Mouse (Mus musculus): ENCODE results near the gene Cux2. TPM values are rescaled to one million over a fixed set of nuclear protein-coding genes. Genes with fewer than 3 reads are reported as not detected.

Cux2 gene
- polyA plus RNA-seq, 1 experiment from 2014 or later = 4.1 TPM

- 0 out of 2 replicates have a peak, but pooled peaks cover 3% of the 10 kb centered on the region for H3K27me3 ChIP-seq
- peak overlapping the region; percentile 61 for H3K4me2 ChIP-seq (replicated peaks)
- 25% methylated on average over 39 of the region's 39 CpGs for WGBS
- H3K9me3 ChIP-seq (replicated peaks) = no peaks in the 10 kb centered on the region
- H3K36me3 ChIP-seq = no peaks in the 10 kb centered on the region
- H3K4me1 ChIP-seq = peaks cover 7% of the 10 kb centered on the region; the same call in 1 of the 2 replicates
- H3K9ac ChIP-seq = no peak overlapping the region
- H3K27ac ChIP-seq (replicated peaks) = no peak overlapping the region
- ATAC-seq (ENCODE audit: insufficient number of reproducible peaks, low FRiP score, low TSS enrichment, low read depth) = no peak
- H3K4me3 ChIP-seq (replicated peaks) = peak overlapping the region; percentile 27
Measured at GRCm38 (mm10) chr5:122059060-122060017, 9.4 kb upstream of the Cux2 start.

- Histone ChIP-seq H3K27ac (replicated peaks) (no peak overlapping the region), H3K9ac (no peak overlapping the region), H3K4me3 (replicated peaks) (no peak overlapping the region), H3K27me3 (peaks cover 18% of the 10 kb centered on the region), H3K9me3 (replicated peaks) (no peaks in the 10 kb centered on the region), H3K4me2 (replicated peaks) (no peak overlapping the region), H3K36me3 (no peaks in the 10 kb centered on the region), H3K4me1 (peaks cover 20% of the 10 kb centered on the region)
- no peak for ATAC-seq (ENCODE audit: insufficient number of reproducible peaks, low FRiP score, low TSS enrichment, low read depth)
- WGBS = 65% methylated on average over 6 of the region's 6 CpGs
Measured at GRCm38 (mm10) chr5:122057622-122058021, 7.7 kb upstream of the Cux2 start.

GRCm38 (mm10) chr5:122056557-122056956, 6.7 kb upstream of the Cux2 start:
- Histone ChIP-seq H3K4me2 (replicated peaks) (no peak overlapping the region), H3K9ac (no peak overlapping the region), H3K27ac (replicated peaks) (no peak overlapping the region), H3K36me3 (no peaks in the 10 kb centered on the region), H3K4me3 (replicated peaks) (no peak overlapping the region), H3K27me3 (peaks cover 23% of the 10 kb centered on the region), H3K9me3 (replicated peaks) (no peaks in the 10 kb centered on the region), H3K4me1 (peaks cover 20% of the 10 kb centered on the region)
- WGBS = 71% methylated on average over 8 of the region's 8 CpGs
- ATAC-seq (ENCODE audit: insufficient number of reproducible peaks, low FRiP score, low TSS enrichment, low read depth) = no peak

- H3K9me3 ChIP-seq (replicated peaks) = no peaks in the 10 kb centered on the region
- no peak overlapping the region for H3K9ac ChIP-seq
- peaks cover 23% of the 10 kb centered on the region for H3K4me1 ChIP-seq
- no peaks in the 10 kb centered on the region for H3K36me3 ChIP-seq
- peaks cover 29% of the 10 kb centered on the region for H3K27me3 ChIP-seq
- no peak overlapping the region for H3K27ac ChIP-seq (replicated peaks)
- ATAC-seq (ENCODE audit: insufficient number of reproducible peaks, low FRiP score, low TSS enrichment, low read depth) = no peak
- peak overlapping the region; percentile 18; the same call in 1 of the 2 replicates for H3K4me2 ChIP-seq (replicated peaks)
- no peak overlapping the region for H3K4me3 ChIP-seq (replicated peaks)
- WGBS = 41% methylated on average over 13 of the region's 13 CpGs
Measured at GRCm38 (mm10) chr5:122054130-122054843, 4.4 kb upstream of the Cux2 start.

- no peak overlapping the region for H3K9ac ChIP-seq
- no peak overlapping the region for H3K4me2 ChIP-seq (replicated peaks)
- H3K4me3 ChIP-seq (replicated peaks) = no peak overlapping the region
- no peak for ATAC-seq (ENCODE audit: insufficient number of reproducible peaks, low FRiP score, low TSS enrichment, low read depth)
- no peaks in the 10 kb centered on the region for H3K36me3 ChIP-seq
- no peaks in the 10 kb centered on the region for H3K9me3 ChIP-seq (replicated peaks)
- H3K27me3 ChIP-seq = peaks cover 36% of the 10 kb centered on the region
- 12% methylated on average over 15 of the region's 15 CpGs for WGBS
- H3K27ac ChIP-seq (replicated peaks) = no peak overlapping the region
- H3K4me1 ChIP-seq = peaks cover 30% of the 10 kb centered on the region
Measured at GRCm38 (mm10) chr5:122053587-122053986, 3.7 kb upstream of the Cux2 start.

GRCm38 (mm10) chr5:122050832-122051105, 867 bp upstream of the Cux2 start:
- WGBS = 10% methylated on average over 8 of the region's 8 CpGs
- no peaks in the 10 kb centered on the region for H3K36me3 ChIP-seq
- no peak for ATAC-seq (ENCODE audit: insufficient number of reproducible peaks, low FRiP score, low TSS enrichment, low read depth)
- H3K27me3 ChIP-seq = peaks cover 58% of the 10 kb centered on the region
- no peaks in the 10 kb centered on the region for H3K9me3 ChIP-seq (replicated peaks)
- peak overlapping the region; percentile 79 for H3K4me2 ChIP-seq (replicated peaks)
- peaks cover 44% of the 10 kb centered on the region for H3K4me1 ChIP-seq
- peak overlapping the region; percentile 77 for H3K4me3 ChIP-seq (replicated peaks)
- H3K9ac ChIP-seq = no peak overlapping the region
- no peak overlapping the region for H3K27ac ChIP-seq (replicated peaks)

- H3K4me2 ChIP-seq (replicated peaks) = peak overlapping the region; percentile 79
- H3K27me3 ChIP-seq = peaks cover 58% of the 10 kb centered on the region
- peak overlapping the region; percentile 77 for H3K4me3 ChIP-seq (replicated peaks)
- no peaks in the 10 kb centered on the region for H3K9me3 ChIP-seq (replicated peaks)
- H3K9ac ChIP-seq = peak overlapping the region; percentile 39
- peaks cover 44% of the 10 kb centered on the region for H3K4me1 ChIP-seq
- no peaks in the 10 kb centered on the region for H3K36me3 ChIP-seq
- ATAC-seq (ENCODE audit: insufficient number of reproducible peaks, low FRiP score, low TSS enrichment, low read depth) = 0 out of 2 replicates have a peak, but pooled peaks have one; percentile 41
- WGBS = 0% methylated on average over 18 of the region's 43 CpGs
- no peak overlapping the region for H3K27ac ChIP-seq (replicated peaks)
Measured at GRCm38 (mm10) chr5:122049664-122050016, 262 bp downstream of the Cux2 start.

- under 1% methylated on average over 51 of the region's 52 CpGs for WGBS
Measured at GRCm38 (mm10) chr5:122048686-122049663, 927 bp downstream of the Cux2 start.

GRCm38 (mm10) chr5:122048252-122048651, 1.6 kb downstream of the Cux2 start:
- Histone ChIP-seq H3K4me3 (replicated peaks) (peak overlapping the region; percentile 77), H3K27ac (replicated peaks) (no peak overlapping the region), H3K4me1 (peaks cover 35% of the 10 kb centered on the region), H3K36me3 (no peaks in the 10 kb centered on the region), H3K27me3 (peaks cover 50% of the 10 kb centered on the region), H3K4me2 (replicated peaks) (peak overlapping the region; percentile 79), H3K9me3 (replicated peaks) (no peaks in the 10 kb centered on the region), H3K9ac (no peak overlapping the region)
- no peak for ATAC-seq (ENCODE audit: insufficient number of reproducible peaks, low FRiP score, low TSS enrichment, low read depth)
- 5% methylated on average over 20 of the region's 20 CpGs for WGBS

More at GRCm38 (mm10) chr5:122048686-122049663, 927 bp downstream of the Cux2 start:
- Histone ChIP-seq H3K27ac (replicated peaks) (no peak overlapping the region), H3K9ac (no peak overlapping the region), H3K4me1 (peaks cover 42% of the 10 kb centered on the region), H3K4me3 (replicated peaks) (peak overlapping the region; percentile 77), H3K4me2 (replicated peaks) (peak overlapping the region; percentile 79), H3K9me3 (replicated peaks) (no peaks in the 10 kb centered on the region), H3K27me3 (peaks cover 55% of the 10 kb centered on the region), H3K36me3 (no peaks in the 10 kb centered on the region)
- no peak for ATAC-seq (ENCODE audit: insufficient number of reproducible peaks, low FRiP score, low TSS enrichment, low read depth)

- Histone ChIP-seq H3K9me3 (replicated peaks) (no peaks in the 10 kb centered on the region), H3K4me1 (peaks cover 31% of the 10 kb centered on the region), H3K4me2 (replicated peaks) (no peak overlapping the region), H3K36me3 (no peaks in the 10 kb centered on the region), H3K27me3 (peaks cover 45% of the 10 kb centered on the region), H3K27ac (replicated peaks) (no peak overlapping the region), H3K9ac (no peak overlapping the region), H3K4me3 (replicated peaks) (0 out of 2 replicates have a peak overlapping the region, but pooled peaks have one; percentile 77)
- 51% methylated on average over 5 of the region's 5 CpGs for WGBS
- ATAC-seq (ENCODE audit: insufficient number of reproducible peaks, low FRiP score, low TSS enrichment, low read depth) = no peak
Measured at GRCm38 (mm10) chr5:122047791-122048190, 2.1 kb downstream of the Cux2 start.

Data from embryonic facial prominence, embryonic 15.5 days (tissue).